Mouse (Mus musculus): ENCODE data around the gene Slc12a8.
A peak's percentile ranks its signal among the peaks of the same experiment; 100 is the strongest.

Slc12a8 gene

DNA sequence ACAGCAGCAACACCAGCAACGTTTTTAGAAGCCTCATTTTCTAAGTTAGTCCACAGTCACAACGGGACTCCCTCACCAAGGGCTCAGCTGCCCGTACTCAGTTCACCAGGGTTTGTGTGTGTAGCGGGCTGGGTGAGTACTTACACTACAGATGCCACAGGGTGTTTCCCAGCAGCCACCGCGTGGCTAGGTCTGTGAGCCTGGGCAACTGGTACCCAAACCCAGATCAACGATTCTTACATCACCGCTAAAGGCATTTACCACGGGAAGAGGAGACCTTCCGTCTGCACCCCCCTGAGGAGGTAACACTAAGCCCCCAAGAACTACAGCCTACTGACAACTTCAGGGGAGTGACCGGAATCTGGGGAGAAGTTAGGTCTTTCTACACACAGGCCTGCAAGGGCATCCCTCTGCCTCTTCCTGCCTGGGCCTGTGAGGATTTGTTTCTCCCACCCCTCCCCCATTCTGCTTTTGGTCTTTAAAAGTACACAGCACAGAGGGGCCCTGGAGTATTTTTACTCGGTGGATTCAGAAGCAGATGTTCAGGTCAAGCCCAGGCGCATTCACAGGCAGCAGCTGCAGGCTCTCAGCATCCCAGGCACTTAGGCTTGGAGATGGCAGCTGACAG lies 67.4 kb downstream of the Slc12a8 start:
- peak; percentile 86 for DNase-seq

DNA sequence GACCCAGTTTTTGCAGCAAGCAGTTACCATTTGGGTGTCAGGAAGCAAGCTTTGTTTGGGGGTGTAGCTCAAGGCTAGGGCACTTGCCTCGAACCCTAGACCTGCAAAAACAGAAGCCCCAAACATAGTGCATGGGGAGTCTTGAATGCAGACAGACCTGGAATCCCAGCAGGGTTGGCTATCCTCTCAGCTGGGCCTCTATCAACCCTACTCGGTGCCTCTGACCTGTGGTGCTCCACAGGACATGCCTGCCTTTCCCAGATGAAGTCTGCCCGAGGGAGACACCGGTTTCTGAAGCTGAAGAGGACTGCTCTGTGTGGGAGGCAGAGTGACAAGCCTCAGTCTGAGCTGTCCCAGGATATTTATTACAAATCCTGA lies 67.9 kb downstream of the Slc12a8 start:
- no peak for DNase-seq

DNA sequence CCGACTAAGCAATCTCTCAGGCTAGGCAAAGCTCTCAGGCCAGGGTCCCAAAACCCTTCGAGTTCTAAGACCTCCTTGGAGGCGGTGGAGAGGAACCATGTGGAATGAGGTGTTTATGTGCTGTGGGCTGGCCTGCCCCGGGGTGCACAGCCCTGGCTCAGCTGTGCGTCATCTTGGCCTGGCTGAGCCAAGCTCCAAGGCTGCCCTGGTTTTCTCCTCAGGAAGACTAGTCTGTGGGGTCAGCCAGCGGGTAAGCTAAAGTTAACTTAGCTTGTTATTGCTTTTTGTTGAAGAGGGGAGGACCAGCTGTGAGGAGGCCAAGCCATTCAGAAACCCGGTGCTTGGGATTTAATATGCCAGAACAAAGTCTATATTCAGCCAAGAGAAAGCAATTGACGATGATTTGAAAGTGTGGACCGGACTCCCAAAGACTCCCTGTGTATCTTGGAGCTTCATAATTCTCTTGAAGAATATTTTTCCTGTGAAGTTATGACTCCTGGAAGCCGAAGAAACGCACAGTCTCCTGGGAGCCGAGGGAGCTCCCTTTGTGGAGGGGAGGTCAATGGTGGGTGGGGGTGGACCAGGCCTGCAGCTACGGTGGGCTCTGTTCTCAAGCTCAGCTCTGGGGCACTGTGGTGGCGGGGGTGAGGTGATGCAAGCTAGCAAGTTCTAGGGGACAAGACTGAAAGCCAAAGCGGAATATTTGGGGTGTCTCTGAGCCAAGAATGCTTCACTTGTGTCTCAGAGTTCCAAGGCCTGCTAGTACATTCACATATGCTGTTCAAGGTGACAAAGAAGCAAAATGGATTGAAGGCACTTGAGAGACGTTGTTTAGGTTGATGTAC lies 70.4 kb downstream of the Slc12a8 start:
- DNase-seq: no peak

DNA sequence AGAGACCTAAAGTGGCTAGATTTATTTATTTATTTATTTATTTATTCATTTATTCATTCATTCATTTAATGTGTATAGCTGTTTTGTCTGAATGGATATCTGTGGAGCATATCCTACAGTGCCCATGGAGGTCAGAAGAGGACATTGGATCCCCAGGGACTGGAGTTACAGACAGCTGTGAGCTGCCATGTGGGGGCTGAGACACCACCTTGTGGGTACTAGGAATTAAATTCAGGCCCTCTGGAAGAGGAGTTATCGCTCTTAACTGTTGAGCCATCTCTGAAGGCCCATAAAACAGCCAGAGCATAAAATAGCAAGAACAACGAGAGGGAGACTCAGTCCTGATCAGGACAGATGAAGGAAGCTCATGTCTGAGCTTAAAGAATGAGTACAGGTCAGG lies 71.7 kb downstream of the Slc12a8 start:
- no peak for DNase-seq

DNA sequence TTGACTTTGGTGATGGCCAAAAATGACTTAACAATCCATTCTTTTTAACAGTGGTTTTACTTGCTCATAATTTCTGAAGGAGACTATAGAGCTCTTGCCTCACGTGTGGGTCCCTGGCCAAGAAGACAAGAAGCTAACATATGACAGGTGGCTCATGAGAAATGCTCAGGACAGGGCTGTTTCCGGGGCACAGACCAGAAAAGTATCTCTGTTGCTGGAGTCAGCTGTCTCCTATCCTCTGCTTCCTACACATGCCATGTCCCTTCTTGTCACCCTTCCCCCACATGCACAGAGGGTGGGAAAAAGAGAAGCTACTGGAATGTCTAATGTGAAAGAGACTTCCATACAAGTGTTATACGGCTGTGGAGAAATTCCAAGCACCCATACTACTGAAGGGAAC lies 73.3 kb downstream of the Slc12a8 start:
- no peak for DNase-seq

DNA sequence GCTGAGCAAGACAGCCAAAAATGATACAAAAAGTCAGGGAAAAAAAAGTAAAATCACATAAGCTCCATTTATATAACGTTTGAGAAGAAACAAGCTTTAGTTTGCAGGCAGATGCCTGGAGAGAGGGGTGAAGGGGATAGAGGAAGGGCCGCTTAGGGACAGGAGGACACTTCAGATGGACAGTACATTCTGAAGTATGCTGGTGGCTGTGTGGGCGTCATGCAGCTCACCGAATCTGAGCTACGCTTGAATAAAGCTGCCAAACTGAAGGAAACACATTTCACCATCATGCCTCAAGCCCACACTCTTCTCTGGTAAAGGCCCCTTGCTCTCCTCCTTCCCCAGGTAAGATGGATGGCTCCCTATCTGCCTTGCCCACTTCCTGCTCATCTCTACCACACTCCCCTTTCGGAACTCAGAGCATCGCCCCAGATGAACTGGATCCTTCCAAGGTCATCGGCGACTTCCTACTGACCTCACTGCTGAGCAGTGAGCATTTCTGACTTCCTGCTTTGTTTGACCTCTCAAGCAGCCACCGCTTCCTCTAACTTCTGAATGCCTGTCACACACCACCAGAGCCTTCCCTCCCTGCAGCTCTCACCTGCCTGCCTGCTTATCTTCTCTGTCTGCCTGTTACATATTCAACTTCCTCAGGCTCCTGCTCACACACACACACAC lies 74.4 kb downstream of the Slc12a8 start:
- DNase-seq: no peak

DNA sequence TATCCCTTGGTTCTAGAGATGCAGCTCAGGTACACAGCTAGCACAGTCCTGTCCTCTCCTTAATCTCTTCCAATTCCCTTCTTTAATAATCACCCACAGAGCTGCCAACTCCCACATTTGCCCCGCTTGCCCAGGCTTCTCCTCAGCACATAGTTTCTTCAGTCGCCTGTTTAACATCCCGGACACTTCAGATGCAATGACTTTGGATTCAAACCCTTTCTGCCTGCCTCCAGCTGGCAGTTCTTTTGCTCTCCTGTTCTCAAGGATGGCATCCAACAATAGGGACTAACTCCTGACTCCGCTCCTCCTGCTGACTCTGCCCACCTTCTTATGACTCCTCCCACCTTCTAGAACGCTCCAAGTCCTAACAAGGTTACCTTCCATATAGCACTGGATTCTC lies 75.2 kb downstream of the Slc12a8 start:
- no peak for DNase-seq

DNA sequence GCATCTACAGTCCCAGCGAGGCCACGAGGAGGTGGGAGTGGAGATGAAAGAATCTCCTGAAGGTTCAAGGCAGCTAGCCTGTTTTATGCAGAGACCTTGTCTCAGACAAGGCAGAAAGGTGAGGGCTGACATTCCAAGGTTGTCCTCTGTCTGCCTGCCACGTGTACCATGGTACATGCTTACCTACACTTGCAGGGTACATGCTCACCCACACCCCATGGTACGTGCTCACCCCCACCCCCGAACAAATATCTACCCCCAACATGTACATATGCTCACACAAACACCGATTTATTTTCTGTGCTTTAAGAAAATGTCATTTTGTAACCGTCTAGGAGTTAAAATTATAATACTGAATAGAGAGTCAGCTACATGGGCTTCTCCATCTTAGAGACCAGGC lies 76.3 kb downstream of the Slc12a8 start:
- no peak for DNase-seq

DNA sequence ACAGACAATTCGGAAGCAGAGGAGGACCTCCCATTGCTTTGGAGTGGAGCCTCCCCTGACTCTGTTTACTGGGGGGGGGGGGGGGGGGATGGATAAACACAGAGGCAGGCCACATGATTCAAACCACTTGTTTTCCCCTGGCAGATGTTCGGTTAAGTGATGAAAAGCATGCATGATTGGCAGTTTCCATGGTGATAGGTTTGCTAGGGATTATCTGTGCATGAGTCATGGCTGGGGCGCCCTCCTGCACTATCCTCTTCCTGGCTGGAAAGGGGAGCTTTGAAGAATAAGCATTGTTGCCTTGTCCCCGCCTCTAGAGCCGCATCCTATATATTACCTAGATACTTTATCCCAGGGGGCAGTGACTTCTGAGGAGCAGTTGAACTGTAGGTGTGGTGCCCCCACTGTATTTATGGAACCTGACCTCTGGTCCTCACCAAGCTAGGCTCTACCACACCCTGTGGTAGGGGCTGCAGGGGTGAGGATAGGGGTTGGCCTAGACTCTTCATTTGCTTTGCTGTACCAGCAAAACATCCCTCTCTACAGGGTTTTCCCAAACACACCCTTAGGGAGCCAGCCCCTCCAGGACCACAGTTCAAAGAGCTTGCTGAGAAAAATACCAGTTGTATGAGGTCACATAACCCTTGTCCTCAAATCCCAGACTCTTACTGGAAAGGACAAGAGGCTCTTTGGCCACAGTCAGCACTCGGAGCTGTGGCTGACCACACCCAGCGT lies 77.1 kb downstream of the Slc12a8 start:
- peak; percentile 77 for DNase-seq

DNA sequence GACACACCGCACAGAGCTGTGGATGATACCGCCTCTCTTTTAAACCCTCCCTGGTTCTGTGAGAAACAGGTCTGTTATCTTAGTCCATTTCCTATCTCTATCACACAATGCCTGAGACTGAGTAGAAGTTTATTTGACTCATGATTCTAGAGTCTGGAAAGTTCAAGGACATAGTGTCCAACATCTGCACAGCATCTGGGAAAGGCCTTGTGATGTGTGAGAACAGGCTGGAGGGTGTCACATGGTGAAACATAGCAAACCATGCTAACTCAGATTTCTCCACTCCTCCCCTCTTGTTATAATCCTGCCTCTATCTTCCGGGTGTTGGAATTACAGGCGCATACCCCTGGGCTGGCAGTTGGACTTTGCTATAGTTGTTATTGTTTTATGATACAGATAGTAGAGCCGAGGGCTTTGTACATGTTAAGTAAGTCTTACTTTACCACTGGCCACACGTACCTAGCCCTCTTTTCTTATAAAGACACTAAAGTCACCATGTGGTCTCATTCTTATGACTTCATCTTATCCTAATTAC lies 78.2 kb downstream of the Slc12a8 start:
- no peak for DNase-seq

DNA sequence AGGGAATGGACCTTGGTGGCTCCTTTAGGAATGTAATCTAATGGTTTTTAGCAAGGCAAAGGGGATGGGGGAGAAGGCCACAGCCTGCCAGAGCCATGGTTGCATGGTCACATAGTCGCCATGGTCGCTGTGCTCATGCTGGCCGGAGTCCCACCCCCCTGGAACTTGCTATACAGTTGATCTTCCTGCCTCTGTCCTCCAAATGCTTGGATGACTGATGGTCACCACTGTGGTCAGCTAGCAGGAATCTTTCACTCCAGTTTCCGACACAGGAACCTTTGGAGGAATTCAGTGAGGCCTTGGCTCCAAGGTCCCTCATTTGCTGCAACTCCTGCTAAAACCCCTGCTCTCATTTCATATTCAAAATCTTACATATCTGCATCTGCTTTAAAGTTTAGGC lies 79.1 kb downstream of the Slc12a8 start:
- DNase-seq: no peak

DNA sequence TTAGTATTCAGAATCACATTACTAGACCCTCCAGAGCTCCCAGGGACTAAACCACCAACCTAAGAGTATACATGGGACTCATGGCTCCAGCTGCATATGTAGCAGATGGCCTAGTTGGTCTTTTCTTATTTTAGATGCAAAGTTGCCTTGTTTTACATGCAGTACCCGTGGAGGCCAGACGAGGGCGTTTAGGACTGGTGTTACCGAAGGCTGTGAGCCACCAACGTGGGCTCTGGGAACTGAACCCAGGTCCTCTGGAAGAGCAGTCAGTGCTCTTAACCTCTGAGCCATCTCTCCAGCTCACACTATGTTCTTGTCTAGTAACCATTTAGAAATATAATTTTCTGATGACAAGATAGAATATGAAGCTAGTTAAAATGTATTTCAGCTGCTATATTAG lies 83.1 kb downstream of the Slc12a8 start:
- DNase-seq: no peak

DNA sequence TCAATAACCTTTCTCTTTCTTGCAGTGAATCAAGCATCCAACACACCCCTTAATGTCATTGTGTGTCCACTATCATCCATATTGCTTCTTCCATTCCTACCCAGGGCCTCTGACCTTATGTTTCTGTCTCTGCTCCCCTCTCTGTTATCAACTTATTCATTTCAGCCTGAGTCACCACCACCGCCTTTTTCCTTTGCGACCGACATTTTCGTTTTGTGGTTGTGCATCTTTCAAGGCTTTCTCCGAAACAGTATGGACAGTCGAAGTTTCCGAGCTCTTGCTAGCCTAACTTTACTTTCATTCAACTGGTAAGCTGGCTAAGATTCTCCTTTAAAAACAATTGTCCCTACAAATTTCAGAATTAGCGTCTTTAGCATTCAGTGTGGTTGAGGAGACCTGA lies 84.2 kb downstream of the Slc12a8 start:
- DNase-seq: no peak

DNA sequence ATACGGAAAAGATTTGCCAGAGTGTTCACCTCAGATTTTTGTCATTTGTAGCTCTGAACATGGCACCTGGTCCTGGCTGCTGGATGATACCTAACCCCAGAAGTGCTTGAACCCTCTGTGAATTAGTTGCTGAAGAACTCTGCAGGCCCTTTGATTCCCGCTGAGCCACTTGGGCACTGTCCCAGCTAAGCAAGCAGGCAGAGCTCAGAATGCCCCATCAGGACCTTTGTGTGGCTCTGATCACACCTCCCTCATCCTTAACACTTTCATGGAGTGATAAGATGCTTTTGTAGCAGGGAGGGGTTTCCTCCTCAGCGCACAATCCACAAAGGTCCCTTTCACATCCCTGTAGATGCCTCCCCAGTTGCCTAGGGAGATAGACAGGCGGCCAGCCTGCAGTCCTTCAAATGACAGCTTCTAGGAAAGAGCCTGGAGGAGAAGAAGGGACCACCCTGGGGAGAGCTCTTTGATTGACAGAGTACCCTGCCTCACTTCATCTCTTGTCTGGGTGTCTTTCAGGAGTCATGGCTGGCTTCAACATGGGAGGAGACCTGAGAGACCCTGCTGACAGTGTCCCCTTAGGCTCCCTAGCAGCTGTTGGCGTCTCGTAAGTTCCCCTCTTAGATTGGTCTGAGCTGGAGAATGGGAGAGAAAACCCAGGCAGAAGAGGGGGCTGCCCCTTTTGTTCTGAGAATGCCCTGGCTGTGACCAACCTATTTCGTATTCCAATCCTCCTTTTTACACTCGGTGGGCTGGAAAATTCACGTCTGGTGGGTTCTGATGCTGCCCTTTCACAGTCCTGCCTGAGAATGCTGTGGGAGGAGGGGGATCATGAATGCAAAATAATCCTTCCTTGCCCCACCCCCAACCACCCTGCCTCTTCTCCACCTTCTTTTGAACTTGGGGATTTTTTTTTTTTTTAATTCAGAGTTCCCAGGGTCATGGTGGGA lies 88.8 kb downstream of the Slc12a8 start:
- DNase-seq: peak; percentile 80

DNA sequence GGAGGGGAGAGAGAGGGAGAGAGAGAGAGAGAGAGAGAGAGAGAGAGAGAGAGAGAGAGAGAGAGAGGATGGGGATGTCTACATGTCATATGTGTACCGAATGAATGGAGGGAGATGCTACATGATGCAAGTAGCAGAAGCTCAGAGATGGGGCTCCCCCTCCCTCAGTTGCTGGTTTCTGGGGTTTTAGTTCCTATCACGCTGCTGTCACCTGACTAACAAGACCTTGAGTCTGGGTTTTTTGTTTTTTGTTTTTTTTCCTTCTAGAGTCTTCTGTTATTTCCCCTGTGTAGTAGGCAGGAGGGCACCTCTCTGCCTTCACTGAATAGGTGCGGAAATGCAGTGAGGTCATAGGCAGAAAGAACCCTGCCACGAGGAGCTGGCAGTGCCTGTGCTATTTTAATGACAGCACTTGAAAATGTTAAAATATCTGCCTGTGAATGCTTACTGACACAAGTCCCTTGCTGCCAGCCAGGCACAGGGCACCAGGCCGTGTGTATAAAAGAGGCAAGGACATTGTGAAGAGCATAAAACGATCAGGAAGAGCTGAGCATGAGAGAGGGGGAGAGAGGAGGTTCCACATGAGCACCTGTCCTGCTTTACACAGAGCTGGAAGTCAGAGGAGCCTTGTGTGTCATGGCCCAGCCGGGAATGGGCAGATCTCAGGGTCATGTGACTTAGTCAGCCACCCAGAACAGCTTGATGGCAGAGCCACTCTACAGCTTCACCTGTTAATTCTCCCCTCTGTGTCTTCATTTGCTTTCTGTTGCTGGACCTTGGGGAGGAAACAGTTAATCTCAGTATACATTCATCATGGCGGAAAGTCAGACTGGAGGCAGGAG lies 89.8 kb downstream of the Slc12a8 start:
- DNase-seq: no peak

DNA sequence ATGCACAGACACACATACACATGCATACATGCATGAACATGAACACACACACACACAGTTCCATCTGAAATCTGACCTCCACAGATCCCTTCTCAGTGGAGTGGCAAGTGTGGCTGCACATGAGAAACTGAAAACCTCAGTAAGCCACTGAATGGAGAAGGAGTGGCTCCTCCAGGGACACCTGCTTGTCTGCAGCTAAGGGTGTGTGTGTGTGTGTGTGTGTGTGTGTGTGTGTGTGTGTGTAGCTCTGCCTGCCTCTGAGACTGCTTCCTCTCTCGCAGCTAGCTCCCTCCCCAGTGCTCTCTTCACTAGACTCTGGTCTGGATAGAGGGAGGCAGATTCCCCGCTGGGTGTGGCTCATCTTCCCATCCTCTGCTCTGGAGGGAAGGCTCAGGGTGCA lies 92.4 kb downstream of the Slc12a8 start:
- no peak for DNase-seq

DNA sequence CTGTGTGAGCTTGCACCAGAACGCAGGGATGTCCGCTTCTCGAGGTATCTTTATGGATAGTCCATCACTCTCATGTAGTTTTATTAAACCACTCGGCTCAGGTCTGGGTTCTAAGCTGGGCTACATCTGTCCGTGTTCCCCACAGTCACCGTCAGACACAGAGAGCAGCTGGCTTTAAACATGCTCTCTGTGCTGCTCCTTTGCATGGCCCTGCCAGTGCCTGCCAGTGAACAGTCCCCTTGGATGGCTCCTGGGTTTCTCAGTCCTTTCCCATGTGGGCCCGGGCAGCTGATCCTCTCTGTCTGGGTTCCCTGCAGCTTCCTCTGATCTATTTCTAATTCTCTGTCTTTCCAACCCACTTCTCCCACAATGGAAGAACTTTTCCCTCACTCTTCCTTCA lies 93.3 kb downstream of the Slc12a8 start:
- no peak for DNase-seq

DNA sequence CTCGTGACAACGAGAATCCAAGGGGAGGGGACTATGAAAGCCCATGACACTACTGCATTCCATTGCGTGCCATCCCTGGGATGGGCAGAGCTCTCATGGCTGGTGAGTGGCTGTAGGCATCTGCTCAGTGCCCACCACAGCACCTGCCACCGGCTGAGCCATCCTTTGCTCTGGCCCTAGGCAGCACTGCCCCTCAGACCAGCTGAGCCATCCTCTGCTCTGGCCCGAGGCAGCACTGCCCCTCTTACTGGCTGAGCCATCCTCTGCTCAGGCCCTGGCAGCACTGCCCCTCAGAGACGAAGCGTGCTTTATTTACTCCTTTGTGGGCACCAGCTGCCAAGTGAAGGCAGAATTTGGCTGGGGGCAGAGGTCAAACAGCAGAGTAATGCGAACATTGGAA lies 94.2 kb downstream of the Slc12a8 start:
- DNase-seq: no peak

DNA sequence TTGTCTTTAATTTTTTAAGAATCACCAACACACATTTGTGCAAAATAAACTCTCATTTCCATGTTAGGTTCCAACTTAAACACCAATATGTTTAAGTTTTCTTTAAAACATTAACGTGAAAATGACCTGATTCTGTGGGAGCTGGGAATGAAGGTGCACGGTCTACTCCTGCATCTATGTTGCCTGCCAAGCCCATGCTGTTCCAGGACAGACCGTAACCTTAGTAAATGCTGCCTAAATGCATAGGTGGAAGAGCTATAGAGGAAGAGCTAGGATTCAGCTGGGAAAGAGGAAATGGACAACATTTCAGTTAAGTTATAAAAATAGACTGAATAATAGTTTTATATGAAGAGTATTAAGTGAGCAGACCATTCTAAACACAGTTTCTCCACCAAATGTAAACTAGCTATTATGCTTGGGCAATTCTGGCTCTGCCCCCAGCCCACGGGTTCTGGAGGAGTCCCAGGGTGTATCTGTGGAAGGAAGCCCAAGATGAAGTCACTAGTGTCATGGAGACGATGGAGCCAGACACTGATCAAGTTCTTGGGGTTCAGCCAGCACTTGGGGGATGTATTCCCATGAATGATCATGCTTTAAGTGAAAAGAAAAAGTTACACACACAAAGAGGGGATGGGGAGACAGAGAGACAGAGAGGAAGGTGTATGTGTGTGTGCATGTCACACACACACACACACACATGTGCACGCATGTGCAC lies 95.1 kb downstream of the Slc12a8 start:
- no peak for DNase-seq

DNA sequence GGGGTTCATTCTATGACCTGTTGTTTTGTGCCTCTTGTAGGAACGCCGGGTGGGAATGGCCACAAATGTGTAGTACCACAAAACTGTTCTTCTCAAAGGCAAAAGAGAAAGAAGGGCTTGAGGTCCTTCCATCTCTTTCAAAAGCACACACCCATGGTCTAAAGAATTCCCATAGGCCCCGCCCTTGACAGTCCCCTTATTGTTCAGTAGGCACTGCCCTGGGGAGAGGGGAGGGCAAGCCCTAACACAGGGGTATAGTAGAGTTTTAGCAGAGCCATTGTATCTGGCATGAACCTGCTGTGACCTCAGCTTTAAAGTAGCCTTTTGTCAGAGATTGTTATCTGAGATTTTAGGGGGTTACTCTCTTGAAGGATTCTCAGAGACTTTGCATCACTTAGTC lies 98.9 kb downstream of the Slc12a8 start:
- DNase-seq: no peak
